Mouse (Mus musculus) stomach, postnatal 0 days (tissue): ENCODE results near the gene Cyp2t4.

Experiments used
- CTCF ChIP-seq: IDR thresholded peaks from 2 replicates; pipeline ENCODE4 v1.5.1; 2016; ENCODE audit warnings: antibody characterized with exemption, low read depth, mild to moderate bottlenecking, moderate library complexity
- EP300 ChIP-seq: optimal IDR thresholded peaks from 2 replicates; pipeline ENCODE3; 2016; ENCODE audit warnings: antibody characterized with exemption

DNA sequence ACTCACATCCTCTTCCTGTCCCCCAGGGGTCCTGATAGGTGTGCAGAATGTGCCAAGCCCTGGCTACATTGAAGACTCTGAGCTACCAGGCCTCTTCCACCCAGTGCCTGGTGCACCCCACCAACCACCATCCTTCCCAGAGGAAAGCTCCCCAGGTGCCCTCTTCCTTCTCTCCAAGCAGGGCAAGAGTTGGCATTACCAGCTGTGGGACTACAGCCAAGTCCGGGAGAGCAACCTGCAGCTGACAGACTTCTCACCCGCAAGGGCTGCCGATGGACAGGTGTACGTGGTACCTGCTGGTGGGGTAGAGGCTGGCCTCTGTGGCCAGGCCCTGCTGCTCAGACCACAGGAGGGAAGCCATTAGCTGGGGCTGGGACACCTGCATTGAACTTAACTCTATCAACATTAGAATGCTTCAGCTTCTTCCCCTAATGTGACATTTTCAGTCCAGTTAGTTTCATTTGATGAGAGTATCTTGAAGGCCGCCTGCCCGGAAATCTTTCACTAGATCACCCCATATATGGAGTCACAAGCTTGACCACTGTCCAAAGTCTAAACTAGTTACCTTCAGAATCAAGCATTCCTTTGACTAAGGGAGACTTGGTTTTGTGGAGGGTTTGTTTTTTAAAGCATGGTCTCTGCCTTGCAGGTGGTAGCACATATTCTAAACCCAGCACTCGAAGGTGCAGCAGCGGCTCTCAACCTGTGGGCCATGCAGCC is 50.4 kb downstream of the Cyp2t4 start:
- TF ChIP-seq CTCF (no peak), EP300 (no peak)
